Mouse (Mus musculus): ENCODE data around the gene Kcnh1. TPM values are rescaled to one million over a fixed set of nuclear protein-coding genes. Genes with fewer than 3 reads are reported as not detected.

Gene Kcnh1
- polyA plus RNA-seq, 1 experiment from 2014 or later: not detected

- ATAC-seq: no peak
- Histone ChIP-seq H3K27me3 (replicated peaks) (no peaks in the 10 kb centered on the region), H3K4me2 (no peak overlapping the region), H3K4me1 (no peaks in the 10 kb centered on the region), H3K36me3 (no peaks in the 10 kb centered on the region), H3K9ac (no peak overlapping the region), H3K27ac (no peak overlapping the region), H3K4me3 (no peak overlapping the region), H3K9me3 (replicated peaks) (no peaks in the 10 kb centered on the region)
- WGBS (ENCODE audit: insufficient replicate concordance): 70% methylated on average over 14 of the region's 14 CpGs
Observed at GRCm38 (mm10) chr1:192421377-192422166, 231.0 kb downstream of the Kcnh1 start.

- no peaks in the 10 kb centered on the region for H3K9me3 ChIP-seq (replicated peaks)
- no peaks in the 10 kb centered on the region for H3K4me1 ChIP-seq
- ATAC-seq: no peak
- no peak overlapping the region for H3K4me2 ChIP-seq
- no peak overlapping the region for H3K9ac ChIP-seq
- H3K36me3 ChIP-seq: no peaks in the 10 kb centered on the region
- WGBS (ENCODE audit: insufficient replicate concordance): 70% methylated on average over 2 of the region's 2 CpGs
- no peaks in the 10 kb centered on the region for H3K27me3 ChIP-seq (replicated peaks)
- no peak overlapping the region for H3K4me3 ChIP-seq
- no peak overlapping the region for H3K27ac ChIP-seq
Observed at GRCm38 (mm10) chr1:192431423-192431822, 240.8 kb downstream of the Kcnh1 start.

GRCm38 (mm10) chr1:192435503-192435902, 244.9 kb downstream of the Kcnh1 start:
- Histone ChIP-seq H3K9me3 (replicated peaks) (no peaks in the 10 kb centered on the region), H3K36me3 (no peaks in the 10 kb centered on the region), H3K27me3 (replicated peaks) (no peaks in the 10 kb centered on the region), H3K27ac (no peak overlapping the region), H3K4me2 (no peak overlapping the region), H3K9ac (no peak overlapping the region), H3K4me1 (no peaks in the 10 kb centered on the region), H3K4me3 (no peak overlapping the region)
- 55% methylated on average over 2 of the region's 2 CpGs for WGBS (ENCODE audit: insufficient replicate concordance)
- ATAC-seq: no peak

GRCm38 (mm10) chr1:192439151-192439837, 248.7 kb downstream of the Kcnh1 start:
- Histone ChIP-seq H3K9me3 (replicated peaks) (no peaks in the 10 kb centered on the region), H3K4me2 (no peak overlapping the region), H3K4me3 (no peak overlapping the region), H3K9ac (no peak overlapping the region), H3K4me1 (no peaks in the 10 kb centered on the region), H3K27ac (no peak overlapping the region), H3K36me3 (no peaks in the 10 kb centered on the region), H3K27me3 (replicated peaks) (no peaks in the 10 kb centered on the region)
- no peak for ATAC-seq
- WGBS (ENCODE audit: insufficient replicate concordance): 50% methylated on average over 6 of the region's 6 CpGs

- Histone ChIP-seq H3K27ac (no peak overlapping the region), H3K9ac (no peak overlapping the region), H3K4me1 (no peaks in the 10 kb centered on the region), H3K4me2 (no peak overlapping the region), H3K36me3 (no peaks in the 10 kb centered on the region), H3K9me3 (replicated peaks) (no peaks in the 10 kb centered on the region), H3K4me3 (no peak overlapping the region), H3K27me3 (replicated peaks) (no peaks in the 10 kb centered on the region)
- ATAC-seq: no peak
- 70% methylated on average over 5 of the region's 5 CpGs for WGBS (ENCODE audit: insufficient replicate concordance)
Observed at GRCm38 (mm10) chr1:192442772-192443445, 252.3 kb downstream of the Kcnh1 start.

GRCm38 (mm10) chr1:192443998-192444657, 253.6 kb downstream of the Kcnh1 start:
- no peaks in the 10 kb centered on the region for H3K9me3 ChIP-seq (replicated peaks)
- no peaks in the 10 kb centered on the region for H3K4me1 ChIP-seq
- H3K4me3 ChIP-seq: no peak overlapping the region
- no peaks in the 10 kb centered on the region for H3K36me3 ChIP-seq
- no peaks in the 10 kb centered on the region for H3K27me3 ChIP-seq (replicated peaks)
- H3K9ac ChIP-seq: no peak overlapping the region
- H3K27ac ChIP-seq: no peak overlapping the region
- no peak for ATAC-seq
- H3K4me2 ChIP-seq: no peak overlapping the region
- 62% methylated on average over 20 of the region's 20 CpGs for WGBS (ENCODE audit: insufficient replicate concordance)

- no peak for ATAC-seq
- no peak overlapping the region for H3K27ac ChIP-seq
- no peak overlapping the region for H3K4me2 ChIP-seq
- no peaks in the 10 kb centered on the region for H3K27me3 ChIP-seq (replicated peaks)
- H3K9ac ChIP-seq: no peak overlapping the region
- WGBS (ENCODE audit: insufficient replicate concordance): 66% methylated on average over 7 of the region's 7 CpGs
- H3K4me1 ChIP-seq: no peaks in the 10 kb centered on the region
- no peaks in the 10 kb centered on the region for H3K9me3 ChIP-seq (replicated peaks)
- no peak overlapping the region for H3K4me3 ChIP-seq
- no peaks in the 10 kb centered on the region for H3K36me3 ChIP-seq
Observed at GRCm38 (mm10) chr1:192444658-192445447, 254.3 kb downstream of the Kcnh1 start.

- Histone ChIP-seq H3K27me3 (replicated peaks) (no peaks in the 10 kb centered on the region), H3K4me1 (no peaks in the 10 kb centered on the region), H3K27ac (no peak overlapping the region), H3K9me3 (replicated peaks) (no peaks in the 10 kb centered on the region), H3K4me3 (no peak overlapping the region), H3K4me2 (no peak overlapping the region), H3K9ac (no peak overlapping the region), H3K36me3 (no peaks in the 10 kb centered on the region)
- WGBS (ENCODE audit: insufficient replicate concordance): 57% methylated on average over 5 of the region's 5 CpGs
- ATAC-seq: no peak
Observed at GRCm38 (mm10) chr1:192446158-192446557, 255.6 kb downstream of the Kcnh1 start.

- WGBS (ENCODE audit: insufficient replicate concordance): 43% methylated on average over 2 of the region's 2 CpGs
- Histone ChIP-seq H3K4me3 (no peak overlapping the region), H3K9ac (no peak overlapping the region), H3K27ac (no peak overlapping the region), H3K36me3 (no peaks in the 10 kb centered on the region), H3K9me3 (replicated peaks) (no peaks in the 10 kb centered on the region), H3K4me1 (no peaks in the 10 kb centered on the region), H3K4me2 (no peak overlapping the region), H3K27me3 (replicated peaks) (no peaks in the 10 kb centered on the region)
- ATAC-seq: no peak
Observed at GRCm38 (mm10) chr1:192447666-192448065, 257.1 kb downstream of the Kcnh1 start.

GRCm38 (mm10) chr1:192448512-192448911, 257.9 kb downstream of the Kcnh1 start:
- H3K4me2 ChIP-seq: no peak overlapping the region
- no peaks in the 10 kb centered on the region for H3K9me3 ChIP-seq (replicated peaks)
- no peak overlapping the region for H3K9ac ChIP-seq
- 63% methylated on average over 1 of the region's 1 CpGs for WGBS (ENCODE audit: insufficient replicate concordance)
- no peak overlapping the region for H3K4me3 ChIP-seq
- H3K4me1 ChIP-seq: no peaks in the 10 kb centered on the region
- no peak overlapping the region for H3K27ac ChIP-seq
- ATAC-seq: no peak
- no peaks in the 10 kb centered on the region for H3K36me3 ChIP-seq
- no peaks in the 10 kb centered on the region for H3K27me3 ChIP-seq (replicated peaks)

- no peaks in the 10 kb centered on the region for H3K4me1 ChIP-seq
- no peak overlapping the region for H3K9ac ChIP-seq
- ATAC-seq: no peak
- no peak overlapping the region for H3K4me3 ChIP-seq
- H3K27ac ChIP-seq: no peak overlapping the region
- H3K36me3 ChIP-seq: no peaks in the 10 kb centered on the region
- no peaks in the 10 kb centered on the region for H3K27me3 ChIP-seq (replicated peaks)
- WGBS (ENCODE audit: insufficient replicate concordance): 36% methylated on average over 4 of the region's 4 CpGs
- no peaks in the 10 kb centered on the region for H3K9me3 ChIP-seq (replicated peaks)
- no peak overlapping the region for H3K4me2 ChIP-seq
Observed at GRCm38 (mm10) chr1:192449572-192450351, 259.2 kb downstream of the Kcnh1 start.
